Mouse (Mus musculus): Measurements from ENCODE around the gene Psmb2.

DNA sequence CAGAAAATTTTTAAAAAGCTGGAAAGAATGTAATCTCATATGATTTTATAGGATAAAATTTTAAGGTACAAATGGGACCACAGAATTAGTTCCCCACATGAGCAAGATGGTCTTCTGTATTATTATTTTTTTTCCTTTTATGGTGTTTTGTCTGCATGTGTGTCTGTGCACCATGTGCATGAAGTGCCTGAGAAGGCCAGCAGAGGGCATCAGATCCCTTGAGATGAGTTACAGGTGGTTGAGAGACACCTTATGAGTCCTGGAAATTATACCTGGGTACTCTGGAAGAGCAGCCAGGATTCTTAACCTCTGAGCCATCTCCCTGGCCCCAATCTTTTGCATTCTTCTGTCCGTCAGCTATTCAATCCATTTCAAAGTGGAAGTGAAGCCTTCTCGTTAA is 10.4 kb upstream of the Psmb2 start:
- TF ChIP-seq POLR2A (IDR thresholded peaks at IDR 0.05; ENCODE audit: insufficient read depth, low read depth, low read length): no peak
- no peak for TF ChIP-seq CTCF (IDR thresholded peaks at IDR 0.05; ENCODE audit: insufficient read depth, low read depth, low read length)

Data from olfactory bulb, adult 2 months (tissue).